Mouse (Mus musculus) megakaryocyte, embryonic 14.5 days (primary cell): ENCODE results near the gene Phc3. TPM values are rescaled to one million over a fixed set of nuclear protein-coding genes. Genes with fewer than 3 reads are reported as not detected.
A peak's percentile ranks its signal among the peaks of the same experiment; 100 is the strongest.
"Not testable (repeated sequence)": the region's sequence is repeated elsewhere in the genome, so short reads cannot be mapped to it uniquely, and the experiment has no call there.

Source experiments
- H3K27me3 ChIP-seq: replicated peaks from 2 replicates; pipeline ENCODE3; 2012; ENCODE audit warnings: inconsistent platforms
- H3K36me3 ChIP-seq: replicated peaks from 2 replicates; pipeline ENCODE3; 2012; ENCODE audit warnings: low read length, inconsistent platforms, mixed read lengths
- H3K4me1 ChIP-seq: 2 replicates; pipeline ENCODE4 v1.6.1; 2012; ENCODE audit warnings: inconsistent platforms
- H3K4me3 ChIP-seq: replicated peaks from 2 replicates; pipeline ENCODE3; 2012; ENCODE audit warnings: moderate library complexity, mild to moderate bottlenecking, inconsistent platforms
- H3K9me3 ChIP-seq: 2 replicates; pipeline ENCODE4 v1.6.1; 2012; ENCODE audit warnings: inconsistent platforms
- FLI1 ChIP-seq: IDR thresholded peaks from 2 replicates; pipeline ENCODE4 v1.6.1; 2012; ENCODE audit warnings: low read length, inconsistent platforms, mixed read lengths
- GATA1 ChIP-seq: IDR thresholded peaks from 3 replicates; pipeline ENCODE4 v1.6.1; 2012; ENCODE audit warnings: mixed read lengths, low read length, inconsistent platforms, borderline replicate concordance
- polyA plus RNA-seq: library from polyadenylated mRNA; stranded (reverse); fragments of >175 nt; gene quantifications from 2 replicates; pipeline ENCODE4 v1.2.3, GENCODE M21; 2012; ENCODE audit warnings: low replicate concordance; ENCODE audit not compliant: insufficient read depth

Gene Phc3
- polyA plus RNA-seq, 1 experiment: 0.60 TPM

GRCm38 (mm10) chr3:30887449-30887848, 81.8 kb downstream of the Phc3 start:
- peak overlapping the region; percentile 23 for H3K4me3 ChIP-seq
- TF ChIP-seq FLI1 (no peak), GATA1 (no peak)
- H3K27me3 ChIP-seq: peaks cover 5% of the 10 kb centered on the region

GRCm38 (mm10) chr3:30876709-30877108, 92.5 kb downstream of the Phc3 start:
- H3K36me3 ChIP-seq: no peaks in the 10 kb centered on the region
- no peak overlapping the region for H3K4me3 ChIP-seq
- no peak for TF ChIP-seq FLI1
- TF ChIP-seq GATA1: no peak
- no peaks in the 10 kb centered on the region for H3K9me3 ChIP-seq
- no peaks in the 10 kb centered on the region for H3K4me1 ChIP-seq
- peaks cover 2% of the 10 kb centered on the region for H3K27me3 ChIP-seq

More at GRCm38 (mm10) chr3:30887449-30887848, 81.8 kb downstream of the Phc3 start:
- H3K36me3 ChIP-seq: peaks cover 8% of the 10 kb centered on the region
- no peaks in the 10 kb centered on the region for H3K4me1 ChIP-seq
- H3K9me3 ChIP-seq: no peaks in the 10 kb centered on the region

DNA sequence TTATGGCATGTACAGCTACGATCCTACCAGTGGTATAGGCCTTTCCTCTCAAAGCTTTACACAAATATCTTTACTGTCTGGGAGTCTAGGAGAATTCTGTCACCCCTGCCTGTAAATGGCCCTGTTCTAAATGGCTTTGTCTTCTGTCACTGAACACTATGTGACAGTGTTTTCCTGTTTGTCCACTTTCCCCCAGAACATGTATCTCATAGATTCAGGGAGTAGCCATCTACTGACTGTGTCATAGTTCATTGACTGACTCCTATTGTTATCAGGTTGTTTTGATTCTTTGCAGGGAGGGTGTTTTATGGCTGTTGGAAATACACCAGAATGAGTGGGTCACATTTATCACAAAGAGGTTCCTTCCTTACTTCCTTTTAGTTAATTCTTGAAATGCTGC, 99.2 kb downstream of the Phc3 start:
- peaks cover 4% of the 10 kb centered on the region for H3K27me3 ChIP-seq
- TF ChIP-seq FLI1: no peak
- no peak for TF ChIP-seq GATA1
- H3K4me1 ChIP-seq: no peaks in the 10 kb centered on the region; the same call in 1 of the 2 replicates
- H3K4me3 ChIP-seq: no peak overlapping the region
- no peaks in the 10 kb centered on the region for H3K9me3 ChIP-seq
- no peaks in the 10 kb centered on the region for H3K36me3 ChIP-seq

- Histone ChIP-seq H3K9me3 (no peaks in the 10 kb centered on the region), H3K4me1 (peaks cover 10% of the 10 kb centered on the region), H3K36me3 (no peaks in the 10 kb centered on the region), H3K27me3 (peaks cover 4% of the 10 kb centered on the region), H3K4me3 (no peak overlapping the region)
- TF ChIP-seq GATA1 (no peak), FLI1 (no peak)
Observed at GRCm38 (mm10) chr3:30868625-30869024, 100.6 kb downstream of the Phc3 start.

DNA sequence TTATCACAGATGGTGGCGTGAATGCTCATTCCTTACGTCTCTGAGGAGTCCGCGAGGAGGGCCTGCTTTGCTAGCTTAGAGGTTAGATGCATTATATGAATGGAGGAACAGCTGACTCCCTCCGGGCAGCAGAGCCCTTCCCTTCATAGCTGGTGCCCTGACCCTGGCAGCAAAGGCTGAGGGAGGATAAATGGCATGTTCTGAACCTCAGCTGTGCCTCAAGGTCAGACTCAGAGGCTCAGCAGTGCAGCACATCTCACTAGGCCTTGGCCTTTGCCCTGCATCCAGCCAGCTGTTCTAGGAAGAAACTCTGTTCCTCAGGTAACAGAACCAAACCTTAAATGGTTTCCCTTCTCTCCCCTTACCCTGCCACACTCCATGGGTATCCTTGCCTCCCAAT, 101.0 kb downstream of the Phc3 start:
- no peaks in the 10 kb centered on the region for H3K36me3 ChIP-seq
- H3K27me3 ChIP-seq: peaks cover 4% of the 10 kb centered on the region
- peaks cover 13% of the 10 kb centered on the region for H3K4me1 ChIP-seq
- no peak overlapping the region for H3K4me3 ChIP-seq
- TF ChIP-seq GATA1 (no peak), FLI1 (no peak)
- H3K9me3 ChIP-seq: no peaks in the 10 kb centered on the region

DNA sequence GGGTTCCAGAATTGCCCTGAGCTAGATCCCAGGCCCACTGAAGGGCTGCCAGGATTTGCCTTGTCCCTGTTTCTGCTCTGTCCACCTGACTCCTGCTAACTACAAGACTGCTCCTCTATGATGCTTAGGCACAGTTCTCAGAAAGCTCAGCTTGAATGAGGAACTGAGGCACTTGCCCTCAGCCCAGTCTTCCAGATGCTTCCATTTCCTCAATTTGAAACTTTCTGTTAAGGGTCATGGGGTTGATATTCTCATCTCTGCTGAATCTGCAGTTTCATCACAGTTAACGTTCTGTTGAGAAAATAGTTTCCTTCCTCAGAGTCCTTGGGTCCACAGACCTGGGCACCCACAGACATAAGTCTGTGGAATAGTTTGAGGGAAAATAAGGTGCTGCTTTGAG, 104.6 kb downstream of the Phc3 start:
- Histone ChIP-seq H3K4me1 (peaks cover 13% of the 10 kb centered on the region), H3K27me3 (peaks cover 4% of the 10 kb centered on the region), H3K9me3 (no peaks in the 10 kb centered on the region), H3K4me3 (no peak overlapping the region), H3K36me3 (no peaks in the 10 kb centered on the region)
- TF ChIP-seq FLI1 (no peak), GATA1 (no peak)

- Histone ChIP-seq H3K9me3 (no peaks in the 10 kb centered on the region), H3K36me3 (no peaks in the 10 kb centered on the region), H3K4me1 (peaks cover 13% of the 10 kb centered on the region), H3K4me3 (no peak overlapping the region), H3K27me3 (peaks cover 4% of the 10 kb centered on the region)
- TF ChIP-seq FLI1 (no peak), GATA1 (no peak)
Observed at GRCm38 (mm10) chr3:30863712-30864435, 105.3 kb downstream of the Phc3 start.

DNA sequence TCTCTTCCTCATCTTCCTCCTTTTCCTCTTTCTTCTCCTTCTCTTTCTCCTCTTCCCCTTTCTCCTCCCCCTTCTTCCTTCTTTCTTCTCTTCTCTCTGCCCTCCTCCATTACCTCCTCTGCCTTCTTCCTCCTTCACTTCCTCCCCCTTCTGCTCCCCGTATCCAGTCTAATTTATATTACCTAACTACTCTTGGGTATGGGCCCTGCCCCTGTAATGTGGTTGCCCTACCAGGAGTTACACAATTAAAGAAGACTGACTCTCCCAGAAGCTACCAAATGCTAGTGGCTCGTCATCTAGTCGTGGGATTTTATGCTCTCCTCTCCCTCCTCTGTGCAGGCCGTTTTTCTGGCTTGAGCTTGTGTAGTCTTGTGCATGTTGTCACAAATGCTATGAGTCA, 108.5 kb downstream of the Phc3 start:
- Histone ChIP-seq H3K36me3 (no peaks in the 10 kb centered on the region), H3K9me3 (no peaks in the 10 kb centered on the region), H3K4me1 (peaks cover 22% of the 10 kb centered on the region), H3K27me3 (peaks cover 9% of the 10 kb centered on the region), H3K4me3 (no peak overlapping the region)
- TF ChIP-seq GATA1 (no peak), FLI1 (no peak)

DNA sequence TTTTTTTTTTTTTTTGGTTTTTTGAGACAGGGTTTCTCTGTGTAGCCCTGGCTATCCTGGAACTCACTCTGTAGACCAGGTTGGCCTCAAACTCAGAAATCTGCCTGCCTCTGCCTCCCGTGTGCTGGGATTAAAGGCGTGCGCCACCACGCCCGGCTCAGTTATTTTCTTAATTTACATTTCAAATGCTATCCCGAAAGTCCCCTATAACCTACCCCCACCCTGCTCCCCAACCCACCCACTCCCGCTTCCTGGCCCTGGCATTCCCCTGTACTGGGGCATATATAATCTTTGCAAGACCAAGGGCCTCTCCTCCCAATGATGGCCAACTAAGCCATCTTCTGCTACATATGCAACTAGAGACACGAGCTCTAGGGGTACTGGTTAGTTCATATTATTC, 109.6 kb downstream of the Phc3 start:
- H3K36me3 ChIP-seq, H3K9me3 ChIP-seq, H3K4me3 ChIP-seq: not testable (repeated sequence)
- Histone ChIP-seq H3K27me3 (peaks cover 19% of the 10 kb centered on the region), H3K4me1 (peaks cover 28% of the 10 kb centered on the region)

- H3K4me1 ChIP-seq: peaks cover 21% of the 10 kb centered on the region
- H3K9me3 ChIP-seq: no peaks in the 10 kb centered on the region
- TF ChIP-seq FLI1: no peak
- no peak for TF ChIP-seq GATA1
- H3K36me3 ChIP-seq: no peaks in the 10 kb centered on the region
- H3K27me3 ChIP-seq: peaks cover 41% of the 10 kb centered on the region
- peak within 1 kb of the TSS; percentile 97 for H3K4me3 ChIP-seq
Observed at GRCm38 (mm10) chr3:30855604-30856458, 113.4 kb downstream of the Phc3 start, which contains the start of gene Gpr160. TSS of gene Gpr160 (plus strand) at chr3:30855950.
